Mouse (Mus musculus) urinary bladder, postnatal 10 days (tissue): ENCODE measurements at regions not wholly inside any gene's neighbourhood (a gene's known extent, or its start where the extent isn't known, plus 50 kb on each side); places are given as distances from the start of the nearest gene placed in this dataset.

ENCODE experiments used
- DNase-seq: peaks from one replicate; pipeline ENCODE4 v3.0.0; 2022; ENCODE audit warnings: low spot score

GRCm38 (mm10) chr1:185519811-185520210, 65.2 kb downstream of the Slc30a10 start:
- no peak for DNase-seq

- DNase-seq, result no peak
Measured at GRCm38 (mm10) chr1:185524020-185524419, 69.4 kb downstream of the Slc30a10 start.

GRCm38 (mm10) chr1:185533471-185533870, 78.8 kb downstream of the Slc30a10 start:
- DNase-seq, result no peak

- no peak for DNase-seq
Measured at GRCm38 (mm10) chr1:185534129-185534528, 79.5 kb downstream of the Slc30a10 start.

- no peak for DNase-seq
Measured at GRCm38 (mm10) chr1:185535321-185535720, 80.7 kb downstream of the Slc30a10 start.

- no peak for DNase-seq
Measured at GRCm38 (mm10) chr1:185537236-185537635, 82.6 kb downstream of the Slc30a10 start.

GRCm38 (mm10) chr1:185539458-185539857, 84.8 kb downstream of the Slc30a10 start:
- DNase-seq, result no peak

GRCm38 (mm10) chr1:185546346-185546745, 91.7 kb downstream of the Slc30a10 start:
- no peak for DNase-seq

GRCm38 (mm10) chr1:185572761-185573530, 118.3 kb downstream of the Slc30a10 start:
- no peak for DNase-seq

- DNase-seq, result no peak
Measured at GRCm38 (mm10) chr1:185574978-185575377, 120.3 kb downstream of the Slc30a10 start.

- DNase-seq, result no peak
Measured at GRCm38 (mm10) chr1:185579824-185580223, 125.2 kb downstream of the Slc30a10 start.

GRCm38 (mm10) chr1:185585191-185585870, 130.7 kb downstream of the Slc30a10 start:
- DNase-seq, result no peak

GRCm38 (mm10) chr1:185587671-185588347, 133.2 kb downstream of the Slc30a10 start:
- DNase-seq, result no peak

- no peak for DNase-seq
Measured at GRCm38 (mm10) chr1:185588348-185588719, 133.7 kb downstream of the Slc30a10 start.

GRCm38 (mm10) chr1:185596815-185597214, 142.2 kb downstream of the Slc30a10 start:
- DNase-seq, result no peak

- no peak for DNase-seq
Measured at GRCm38 (mm10) chr1:185598514-185598913, 143.9 kb downstream of the Slc30a10 start.

GRCm38 (mm10) chr1:185601166-185601565, 146.5 kb downstream of the Slc30a10 start:
- no peak for DNase-seq

- no peak for DNase-seq
Measured at GRCm38 (mm10) chr1:185605996-185606395, 151.3 kb downstream of the Slc30a10 start.

GRCm38 (mm10) chr1:185607611-185608010, 153.0 kb downstream of the Slc30a10 start:
- DNase-seq, result no peak

- DNase-seq, result no peak
Measured at GRCm38 (mm10) chr1:185608440-185608839, 153.8 kb downstream of the Slc30a10 start.

- no peak for DNase-seq
Measured at GRCm38 (mm10) chr1:185610586-185610985, 155.9 kb downstream of the Slc30a10 start.

GRCm38 (mm10) chr1:185615819-185616429, 161.3 kb downstream of the Slc30a10 start:
- DNase-seq, result no peak
